Mouse (Mus musculus) heart, postnatal 0 days (tissue): ENCODE measurements around the gene Trim69. TPM values are rescaled to one million over a fixed set of nuclear protein-coding genes. Genes with fewer than 3 reads are reported as not detected.

Experiments used
- ATAC-seq: fragments of 200-750 bp; cut with Nextera tagmentation; 2 replicates; pipeline ENCODE4 v1.8.0; 2017; ENCODE audit warnings: low read depth, moderate number of reproducible peaks, moderate library complexity; ENCODE audit not compliant: insufficient read depth
- DNase-seq: peaks from one replicate; pipeline ENCODE4 v3.0.0-alpha.2; 2016; ENCODE audit warnings: low spot score
- H3K27ac ChIP-seq: fragments of 300-500 bp; sonication (generic); 2 replicates; pipeline ENCODE4 v1.5.1; 2014; ENCODE audit warnings: low read depth, mild to moderate bottlenecking
- H3K27me3 ChIP-seq: fragments of 300-500 bp; sonication (generic); 2 replicates; pipeline ENCODE4 v1.6.1; 2014; ENCODE audit warnings: low read length, mixed read lengths; ENCODE audit not compliant: control insufficient read depth, insufficient read depth
- H3K36me3 ChIP-seq: fragments of 300-500 bp; sonication (generic); replicated peaks from 2 replicates; pipeline ENCODE4 v1.6.1; 2014; ENCODE audit warnings: low read length, mixed read lengths; ENCODE audit not compliant: control insufficient read depth, insufficient read depth
- H3K4me1 ChIP-seq: fragments of 300-500 bp; sonication (generic); 2 replicates; pipeline ENCODE4 v1.6.1; 2014; ENCODE audit warnings: antibody characterized with exemption; ENCODE audit not compliant: control insufficient read depth, insufficient read depth
- H3K4me2 ChIP-seq: fragments of 300-500 bp; sonication (generic); 2 replicates; pipeline ENCODE4 v1.6.1; 2014; ENCODE audit warnings: low read depth, mild to moderate bottlenecking, low read length, moderate library complexity
- H3K4me3 ChIP-seq: fragments of 300-500 bp; sonication (generic); 2 replicates; pipeline ENCODE4 v1.5.1; 2014; ENCODE audit warnings: low read depth, low read length
- H3K9ac ChIP-seq: fragments of 300-500 bp; sonication (generic); replicated peaks from 2 replicates; pipeline ENCODE4 v1.6.1; 2014; ENCODE audit warnings: low read depth, low read length, mixed read lengths
- H3K9me3 ChIP-seq: fragments of 300-500 bp; sonication (generic); replicated peaks from 2 replicates; pipeline ENCODE4 v1.6.1; 2016; ENCODE audit warnings: low read length; ENCODE audit not compliant: control insufficient read depth
- CTCF ChIP-seq: IDR thresholded peaks from 2 replicates; pipeline ENCODE4 v1.5.1; 2016; ENCODE audit warnings: antibody characterized with exemption, control low read depth, low read depth
- EP300 ChIP-seq: IDR thresholded peaks from 2 replicates; pipeline ENCODE4 v1.6.1; 2016; ENCODE audit warnings: antibody characterized with exemption, low read depth
- WGBS: fragments of 180-500 bp; shearing (Covaris S2); extraction: QIAGEN DNeasy Blood & Tissue Kit; methylation state at CpG from one replicate; pipeline ENCODE4 v1.1.7; 2014; 5-methylcytosine and 5-hydroxymethylcytosine counted together
- polyA plus RNA-seq: library from polyadenylated mRNA; unstranded; fragments of >200 nt; fragmentation: Nextera tagmentation; extraction: Ambion mirVana; gene quantifications from 2 replicates; pipeline ENCODE4 v1.2.1, GENCODE M21; 2015
- total RNA-seq: library from RNA; depleted of rRNA; stranded (reverse); fragments of >200 nt; gene quantifications from 2 replicates; pipeline ENCODE4 v1.2.3, GENCODE M21; 2014; ENCODE audit warnings: low replicate concordance

The Trim69 gene
- total and polyA plus RNA-seq, 2 experiments from 2014 or later: not detected

GRCm38 (mm10) chr2:122158362-122158802 is 2.1 kb upstream of the Trim69 start:
- TF ChIP-seq EP300 (no peak), CTCF (no peak)
- Histone ChIP-seq H3K27ac (no peak overlapping the region), H3K27me3 (no peaks in the 10 kb centered on the region), H3K9ac (no peak overlapping the region), H3K9me3 (no peaks in the 10 kb centered on the region), H3K4me3 (no peak overlapping the region), H3K4me1 (peaks cover 4% of the 10 kb centered on the region), H3K4me2 (no peak overlapping the region), H3K36me3 (peaks cover 10% of the 10 kb centered on the region)
- no peak for DNase-seq
- WGBS: 28% methylated on average over 6 of the region's 6 CpGs
- ATAC-seq: no peak

GRCm38 (mm10) chr2:122159667-122160066 is 833 bp upstream of the Trim69 start:
- no peak overlapping the region for H3K9ac ChIP-seq
- ATAC-seq: no peak
- no peak for TF ChIP-seq EP300
- TF ChIP-seq CTCF: no peak

GRCm38 (mm10) chr2:122161542-122161941 is 1.0 kb downstream of the Trim69 start:
- Histone ChIP-seq H3K27me3 (no peaks in the 10 kb centered on the region), H3K4me3 (no peak overlapping the region), H3K9ac (no peak overlapping the region), H3K27ac (peak overlapping the region; percentile 61), H3K9me3 (no peaks in the 10 kb centered on the region), H3K4me2 (0 out of 2 replicates have a peak overlapping the region, but pooled peaks have one; percentile 17), H3K4me1 (peaks cover 4% of the 10 kb centered on the region), H3K36me3 (no peaks in the 10 kb centered on the region)
- 9% methylated on average over 4 of the region's 4 CpGs for WGBS
- TF ChIP-seq CTCF (no peak), EP300 (no peak)
- ATAC-seq: peak; percentile 79
- DNase-seq: peak; percentile 85

More at GRCm38 (mm10) chr2:122159667-122160066, 833 bp upstream of the Trim69 start:
- Histone ChIP-seq H3K27me3 (no peaks in the 10 kb centered on the region), H3K4me3 (no peak overlapping the region), H3K4me1 (peaks cover 4% of the 10 kb centered on the region), H3K36me3 (peaks cover 7% of the 10 kb centered on the region; the same call in 1 of the 2 replicates), H3K27ac (no peak overlapping the region), H3K4me2 (no peak overlapping the region), H3K9me3 (no peaks in the 10 kb centered on the region)
- no peak for DNase-seq
- WGBS: 88% methylated on average over 6 of the region's 6 CpGs

- H3K4me2 ChIP-seq: no peak overlapping the region
- 83% methylated on average over 2 of the region's 2 CpGs for WGBS
- TF ChIP-seq EP300 (no peak), CTCF (no peak)
- ATAC-seq: no peak
- no peak for DNase-seq
- H3K4me3 ChIP-seq: no peak overlapping the region
- no peak overlapping the region for H3K9ac ChIP-seq
- H3K36me3 ChIP-seq: no peaks in the 10 kb centered on the region
- H3K27me3 ChIP-seq: no peaks in the 10 kb centered on the region
- peaks cover 4% of the 10 kb centered on the region for H3K4me1 ChIP-seq
- H3K9me3 ChIP-seq: no peaks in the 10 kb centered on the region
- no peak overlapping the region for H3K27ac ChIP-seq
Observed at GRCm38 (mm10) chr2:122162529-122162928, 2.0 kb downstream of the Trim69 start.

DNA sequence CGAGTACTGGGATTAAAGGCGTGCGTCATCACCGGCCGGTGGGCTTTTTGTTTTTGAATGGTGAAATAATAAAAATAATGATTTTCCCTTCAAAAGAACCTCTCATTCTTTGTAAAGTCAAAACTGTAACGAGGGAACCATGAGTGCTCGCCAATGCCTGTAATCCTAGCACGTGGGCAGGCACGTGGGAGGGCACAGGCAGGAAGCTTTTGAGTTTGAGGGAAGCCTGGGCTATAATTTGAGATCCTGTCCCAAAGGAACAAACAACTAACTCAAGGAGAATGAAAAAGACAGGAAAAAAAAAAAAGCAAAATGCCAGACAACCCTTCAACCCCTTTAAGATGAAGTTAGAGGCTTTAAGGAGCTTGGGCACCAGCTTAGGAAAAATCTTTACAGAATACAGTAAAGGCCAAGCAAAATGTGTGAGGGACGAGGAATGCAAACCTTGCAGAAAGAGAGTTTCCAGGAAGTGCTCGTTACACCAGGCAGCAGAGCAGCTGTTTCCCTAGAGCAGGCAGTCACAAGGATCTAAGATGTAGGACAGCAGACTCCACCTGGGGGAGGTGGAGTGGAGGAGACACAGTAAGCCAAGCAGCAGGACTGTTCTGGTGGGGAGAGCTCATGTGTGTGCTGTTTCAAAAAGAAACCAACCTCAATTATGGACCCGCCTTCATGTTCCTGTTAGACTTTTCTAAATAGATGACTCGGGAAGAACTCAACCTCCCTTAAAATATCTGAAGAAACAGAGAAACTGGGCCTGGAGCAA is 3.1 kb downstream of the Trim69 start:
- Histone ChIP-seq H3K9ac (no peak overlapping the region), H3K36me3 (no peaks in the 10 kb centered on the region), H3K27ac (no peak overlapping the region), H3K4me3 (no peak overlapping the region), H3K9me3 (no peaks in the 10 kb centered on the region), H3K4me1 (peaks cover 4% of the 10 kb centered on the region), H3K4me2 (peak overlapping the region; percentile 4; the same call in 1 of the 2 replicates), H3K27me3 (no peaks in the 10 kb centered on the region)
- ATAC-seq (no peak), DNase-seq (no peak)
- 68% methylated on average over 13 of the region's 13 CpGs for WGBS
- no peak for TF ChIP-seq CTCF
- no peak for TF ChIP-seq EP300

DNA sequence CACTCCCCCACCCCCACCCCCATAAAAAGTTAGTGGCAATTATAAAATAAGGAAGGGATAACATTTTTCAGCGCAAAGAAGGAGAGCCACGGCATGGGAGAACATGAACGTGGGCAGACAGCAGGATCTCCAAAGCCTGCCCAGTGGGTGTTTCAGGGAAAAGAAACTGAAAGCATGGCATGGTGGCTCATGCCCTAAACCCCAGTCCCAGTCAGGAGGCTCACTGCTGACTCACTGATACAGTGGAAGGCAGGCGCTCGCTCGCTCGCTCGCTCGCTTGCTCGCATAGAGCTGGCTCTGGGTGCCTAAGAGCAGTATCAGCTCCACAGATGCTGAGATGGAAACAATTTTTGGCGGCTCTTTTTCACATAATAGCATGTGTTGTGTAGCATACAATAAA is 3.8 kb downstream of the Trim69 start:
- Histone ChIP-seq H3K9ac (no peak overlapping the region), H3K4me2 (peak overlapping the region; percentile 4; the same call in 1 of the 2 replicates), H3K4me1 (peaks cover 4% of the 10 kb centered on the region), H3K27me3 (no peaks in the 10 kb centered on the region), H3K4me3 (no peak overlapping the region), H3K27ac (no peak overlapping the region), H3K9me3 (no peaks in the 10 kb centered on the region), H3K36me3 (no peaks in the 10 kb centered on the region)
- WGBS: 69% methylated on average over 11 of the region's 11 CpGs
- DNase-seq (no peak), ATAC-seq (no peak)
- no peak for TF ChIP-seq EP300
- TF ChIP-seq CTCF: no peak
